Mouse (Mus musculus): Measurements from ENCODE around the gene Gm8212. TPM values are rescaled to one million over a fixed set of nuclear protein-coding genes. Genes with fewer than 3 reads are reported as not detected.
"Not testable (repeated sequence)": the region's sequence is repeated elsewhere in the genome, so short reads cannot be mapped to it uniquely, and the experiment has no call there.

The Gm8212 gene
- not detected in 2 replicates for polyA plus RNA-seq (2016; fragmentation: Nextera tagmentation; extraction: Ambion mirVana)

DNA sequence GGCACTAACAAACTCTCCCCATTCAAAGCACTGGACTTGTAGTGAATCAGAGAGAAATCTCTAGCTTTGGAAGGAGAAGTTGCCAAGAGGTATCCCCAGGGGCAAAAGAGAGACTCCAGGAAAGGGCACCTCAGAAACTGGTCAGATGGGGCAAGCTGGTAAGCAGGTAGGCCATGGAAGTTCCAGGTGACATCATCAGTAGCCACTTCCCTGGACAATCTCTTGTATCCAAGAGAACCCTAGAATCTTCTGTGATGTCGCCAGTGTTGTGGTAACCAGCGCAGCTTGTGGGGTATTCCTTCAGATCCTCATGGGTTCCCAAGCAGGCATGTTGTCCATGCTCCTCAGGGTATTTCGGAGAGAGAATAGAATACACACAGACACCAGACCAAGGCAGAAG, at the start of gene Gm8212:
Gm8212 (plus strand) TSS at position 301 of the 400 bp plus-strand sequence.
- not testable (repeated sequence) for H3K9me3 ChIP-seq; H3K4me2 ChIP-seq (replicated peaks); H3K9ac ChIP-seq; ATAC-seq (ENCODE audit: insufficient number of reproducible peaks, insufficient read depth, low FRiP score, low TSS enrichment); H3K4me1 ChIP-seq; H3K27me3 ChIP-seq; H3K36me3 ChIP-seq; H3K4me3 ChIP-seq; H3K27ac ChIP-seq
- WGBS = 100% methylated on average over 1 of the region's 3 CpGs

DNA sequence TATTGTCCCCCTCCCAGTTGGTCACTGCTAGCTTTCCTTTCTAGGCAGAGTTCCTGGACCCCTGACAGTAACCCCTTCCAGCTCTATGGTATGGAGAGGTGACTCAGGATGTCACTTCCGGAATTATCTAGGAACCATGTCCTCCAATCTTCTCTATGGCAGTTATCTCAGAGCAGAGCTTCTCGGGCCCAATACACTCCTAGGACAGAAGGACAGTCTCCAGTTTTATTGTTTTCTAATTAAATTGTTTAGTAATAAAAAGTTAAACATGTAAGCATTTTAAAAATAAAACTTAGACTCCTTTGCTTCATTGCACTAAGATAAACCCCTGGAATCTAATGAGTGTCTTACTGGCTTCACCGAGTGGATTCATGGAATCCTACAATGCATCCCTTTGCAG, 15.7 kb downstream of the Gm8212 start, which contains the start of gene 4930503E14Rik:
4930503E14Rik (minus strand) TSS at position 101 of the 400 bp plus-strand sequence.
- not testable (repeated sequence) for H3K27ac ChIP-seq; H3K27me3 ChIP-seq; H3K36me3 ChIP-seq; H3K9me3 ChIP-seq; H3K9ac ChIP-seq; H3K4me3 ChIP-seq; H3K4me1 ChIP-seq; H3K4me2 ChIP-seq (replicated peaks); ATAC-seq (ENCODE audit: insufficient number of reproducible peaks, insufficient read depth, low FRiP score, low TSS enrichment)
- 92% methylated on average over 3 of the region's 3 CpGs for WGBS

DNA sequence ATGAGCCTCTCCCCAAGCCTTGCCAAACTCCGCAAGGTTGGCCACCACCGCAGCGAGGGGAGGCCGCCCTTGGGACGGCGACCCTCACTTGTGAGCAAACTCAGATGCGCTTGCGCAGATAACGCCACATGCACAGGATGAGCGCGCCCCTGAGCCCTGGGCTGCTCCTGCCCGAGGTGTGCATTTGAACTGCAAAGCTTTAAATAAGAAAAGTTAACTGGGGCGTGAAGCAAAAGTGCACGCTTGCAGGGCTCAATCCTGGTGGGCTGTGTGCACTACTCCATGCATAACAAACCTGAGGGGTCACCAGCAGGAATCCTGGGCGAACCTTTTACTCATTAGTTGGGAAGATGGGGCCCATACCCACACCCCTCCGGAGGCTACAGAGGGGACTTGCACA, 50.6 kb downstream of the Gm8212 start:
- Histone ChIP-seq H3K4me3 (no peak overlapping the region), H3K36me3 (no peaks in the 10 kb centered on the region), H3K27ac (no peak overlapping the region), H3K9ac (no peak overlapping the region), H3K4me1 (no peaks in the 10 kb centered on the region), H3K4me2 (replicated peaks) (no peak overlapping the region), H3K27me3 (no peaks in the 10 kb centered on the region), H3K9me3 (no peaks in the 10 kb centered on the region; the same call in 1 of the 2 replicates)
- no peak for ATAC-seq (ENCODE audit: insufficient number of reproducible peaks, insufficient read depth, low FRiP score, low TSS enrichment)
- WGBS = 90% methylated on average over 16 of the region's 16 CpGs

Other genes starting within 250 kb of the Gm8212 start
- gene Ang5, start 240.6 kb upstream of the Gm8212 start, polyA plus RNA-seq (2016; fragmentation: Nextera tagmentation; extraction: Ambion mirVana) = not detected in 2 replicates
- not detected in 2 replicates for gene Ang6, start 195.4 kb upstream of the Gm8212 start, polyA plus RNA-seq (2016; fragmentation: Nextera tagmentation; extraction: Ambion mirVana)
- gene Ear2, start 95.0 kb upstream of the Gm8212 start, polyA plus RNA-seq (2016; fragmentation: Nextera tagmentation; extraction: Ambion mirVana) = not detected in 2 replicates
- not detected in 2 replicates for gene Gm3327, start 73.8 kb upstream of the Gm8212 start, polyA plus RNA-seq (2016; fragmentation: Nextera tagmentation; extraction: Ambion mirVana)
- gene 4930503E14Rik, start 15.6 kb downstream of the Gm8212 start, polyA plus RNA-seq (2016; fragmentation: Nextera tagmentation; extraction: Ambion mirVana) = 0.17 TPM in 1 of 2 replicates, not detected in the other
- gene Gm8220, start 87.9 kb downstream of the Gm8212 start, polyA plus RNA-seq (2016; fragmentation: Nextera tagmentation; extraction: Ambion mirVana) = not detected in 2 replicates
- gene Gm5930, start 140.9 kb downstream of the Gm8212 start, polyA plus RNA-seq (2016; fragmentation: Nextera tagmentation; extraction: Ambion mirVana) = not detected in 2 replicates
- gene Gm8229, start 167.7 kb downstream of the Gm8212 start, polyA plus RNA-seq (2016; fragmentation: Nextera tagmentation; extraction: Ambion mirVana) = not detected in 2 replicates
- gene Gm3371, start 213.0 kb downstream of the Gm8212 start, polyA plus RNA-seq (2016; fragmentation: Nextera tagmentation; extraction: Ambion mirVana) = not detected in 2 replicates
- not detected in 2 replicates for gene Gm8232, start 236.0 kb downstream of the Gm8212 start, polyA plus RNA-seq (2016; fragmentation: Nextera tagmentation; extraction: Ambion mirVana)

Data from embryonic facial prominence, embryonic 12.5 days (tissue).